Mouse (Mus musculus) kidney, postnatal 0 days (tissue): ENCODE data around the gene Vmn1r117. TPM values are rescaled to one million over a fixed set of nuclear protein-coding genes. Genes with fewer than 3 reads are reported as not detected.
"Not testable (repeated sequence)": the region's sequence is repeated elsewhere in the genome, so short reads cannot be mapped to it uniquely, and the experiment has no call there.

Experiments used
- ATAC-seq: fragments of 200-750 bp; cut with Nextera tagmentation; replicated peaks from 2 replicates; pipeline ENCODE4 v1.8.0; 2017; ENCODE audit warnings: low read depth, moderate number of reproducible peaks, moderate TSS enrichment, moderate library complexity; ENCODE audit not compliant: low FRiP score
- DNase-seq: peaks from one replicate; pipeline ENCODE4 v3.0.0-alpha.2; 2016; ENCODE audit warnings: low spot score
- H3K27ac ChIP-seq: fragments of 300-500 bp; sonication (generic); 2 replicates; pipeline ENCODE4 v1.5.1; 2014; ENCODE audit warnings: mild to moderate bottlenecking
- H3K27me3 ChIP-seq: fragments of 300-500 bp; sonication (generic); 2 replicates; pipeline ENCODE4 v1.6.1; 2014; ENCODE audit warnings: low read length, mixed read lengths; ENCODE audit not compliant: insufficient read depth
- H3K36me3 ChIP-seq: fragments of 300-500 bp; sonication (generic); 2 replicates; pipeline ENCODE4 v1.6.1; 2014; ENCODE audit warnings: low read length, mixed read lengths; ENCODE audit not compliant: insufficient read depth
- H3K4me1 ChIP-seq: fragments of 300-500 bp; sonication (generic); replicated peaks from 2 replicates; pipeline ENCODE4 v1.6.1; 2014; ENCODE audit warnings: antibody characterized with exemption, low read length, mixed read lengths; ENCODE audit not compliant: insufficient read depth
- H3K4me2 ChIP-seq: fragments of 300-500 bp; sonication (generic); 2 replicates; pipeline ENCODE4 v1.6.1; 2014; ENCODE audit warnings: mild to moderate bottlenecking, low read length, moderate library complexity, mixed read lengths
- H3K4me3 ChIP-seq: fragments of 300-500 bp; sonication (generic); replicated peaks from 2 replicates; pipeline ENCODE4 v1.5.1; 2014; ENCODE audit warnings: low read depth, low read length
- H3K9ac ChIP-seq: fragments of 300-500 bp; sonication (generic); 2 replicates; pipeline ENCODE4 v1.6.1; 2014; ENCODE audit warnings: low read depth, low read length
- H3K9me3 ChIP-seq: fragments of 300-500 bp; sonication (generic); replicated peaks from 2 replicates; pipeline ENCODE4 v1.6.1; 2016; ENCODE audit warnings: low read length, inconsistent platforms, mixed read lengths
- WGBS: fragments of 180-500 bp; shearing (Covaris S2); extraction: QIAGEN DNeasy Blood & Tissue Kit; methylation state at CpG from one replicate; pipeline ENCODE4 v1.1.7; 2014; 5-methylcytosine and 5-hydroxymethylcytosine counted together
- polyA plus RNA-seq: library from polyadenylated mRNA; unstranded; fragments of >200 nt; fragmentation: Nextera tagmentation; extraction: Ambion mirVana; gene quantifications from 2 replicates; pipeline ENCODE4 v1.2.1, GENCODE M21; 2015

The Vmn1r117 gene
- not detected in 2 replicates for polyA plus RNA-seq

DNA sequence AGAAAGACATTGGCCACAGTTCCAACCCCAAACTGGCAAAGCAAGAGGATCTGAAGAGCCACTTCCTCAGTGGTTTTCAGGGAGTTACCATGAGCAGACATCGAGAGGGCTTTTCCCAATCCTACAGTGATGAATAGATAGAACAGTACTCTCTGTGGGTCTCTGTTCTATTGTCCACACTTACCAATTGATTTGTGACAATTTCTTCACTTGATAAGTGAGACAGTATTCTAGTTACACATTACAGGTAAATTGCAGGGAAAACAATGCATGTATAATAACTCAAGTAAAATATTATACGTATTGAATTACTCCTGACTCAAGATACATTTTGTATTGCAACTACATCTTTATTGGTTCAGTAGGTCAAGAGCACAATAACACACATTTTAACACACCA lies at the start of gene Vmn1r117:
Vmn1r117 (minus strand) TSS at position 101 of the 400 bp plus-strand sequence.
- DNase-seq, H3K9ac ChIP-seq, H3K27ac ChIP-seq, H3K4me2 ChIP-seq, H3K9me3 ChIP-seq, ATAC-seq, H3K36me3 ChIP-seq, H3K4me3 ChIP-seq, H3K27me3 ChIP-seq, H3K4me1 ChIP-seq: not testable (repeated sequence)
- WGBS = no CpG with 5 or more reads among the region's 2 CpGs

DNA sequence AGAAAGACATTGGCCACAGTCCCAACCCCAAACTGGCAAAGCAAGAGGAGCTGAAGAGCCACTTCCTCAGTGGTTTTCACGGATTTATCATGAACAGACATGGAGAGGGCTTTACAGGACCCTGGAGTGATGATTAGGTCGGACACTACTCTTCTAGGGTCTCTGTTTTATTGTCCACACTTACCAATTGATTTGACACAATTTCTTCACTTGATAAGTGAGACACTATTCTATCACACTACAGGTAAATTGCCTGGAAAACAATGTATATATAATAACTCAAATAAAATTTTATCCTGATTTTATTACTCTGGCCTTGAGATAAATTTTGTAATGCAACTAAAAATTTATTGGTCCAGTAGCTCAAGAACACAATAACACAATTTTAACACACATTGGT lies 28.3 kb upstream of the Vmn1r117 start, which contains the start of gene Vmn1r118:
Vmn1r118 (minus strand) TSS at position 101 of the 400 bp plus-strand sequence.
- not testable (repeated sequence) for H3K36me3 ChIP-seq, H3K4me2 ChIP-seq, H3K4me1 ChIP-seq, H3K27me3 ChIP-seq, ATAC-seq, DNase-seq, H3K4me3 ChIP-seq, H3K9me3 ChIP-seq, H3K9ac ChIP-seq, H3K27ac ChIP-seq
- WGBS = no CpG with 5 or more reads among the region's 2 CpGs

DNA sequence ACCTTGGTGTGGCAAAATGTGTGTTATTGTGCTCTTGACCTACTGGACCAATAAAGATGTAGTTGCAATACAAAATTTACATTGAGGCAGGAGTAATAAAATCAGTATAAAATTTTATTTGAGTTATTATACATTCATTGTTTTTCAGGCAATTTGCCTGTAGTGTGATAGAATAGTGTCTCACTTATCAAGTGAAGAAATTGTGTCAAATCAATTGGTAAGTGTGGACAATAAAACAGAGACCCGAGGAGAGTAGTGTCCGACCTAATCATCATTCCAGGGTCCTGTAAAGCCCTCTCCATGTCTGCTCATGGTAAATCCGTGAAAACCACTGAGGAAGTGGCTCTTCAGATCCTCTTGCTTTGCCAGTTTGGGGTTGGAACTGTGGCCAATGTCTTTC lies 12.0 kb downstream of the Vmn1r117 start, which contains the start of gene Vmn1r116:
Vmn1r116 (plus strand) TSS at position 301 of the 400 bp plus-strand sequence.
- not testable (repeated sequence) for H3K27me3 ChIP-seq, DNase-seq, ATAC-seq

DNA sequence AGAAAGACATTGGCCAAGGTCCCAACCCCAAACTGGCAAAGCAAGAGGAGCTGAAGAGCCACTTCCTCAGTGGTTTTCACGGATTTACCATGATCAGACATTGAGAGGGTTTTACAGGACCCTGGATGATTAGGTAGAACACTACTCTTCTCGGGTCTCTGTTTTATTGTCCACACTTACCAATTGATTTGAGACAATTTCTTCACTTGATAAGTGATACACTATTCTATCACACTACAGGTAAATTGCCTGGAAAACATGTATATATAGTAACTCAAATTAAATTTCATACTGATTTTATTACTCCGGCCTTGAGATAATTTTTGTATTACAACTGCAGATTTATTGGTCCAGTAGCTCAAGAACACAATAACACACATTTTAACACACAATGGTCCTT lies 39.0 kb downstream of the Vmn1r117 start, which contains the start of gene Vmn1r115:
Vmn1r115 (minus strand) TSS at position 101 of the 400 bp plus-strand sequence.
- 85% methylated on average over 1 of the region's 3 CpGs for WGBS
- H3K36me3 ChIP-seq, H3K4me3 ChIP-seq, H3K4me2 ChIP-seq, H3K9ac ChIP-seq, H3K27ac ChIP-seq, DNase-seq, H3K4me1 ChIP-seq, H3K27me3 ChIP-seq, H3K9me3 ChIP-seq, ATAC-seq: not testable (repeated sequence)

More for the DNA sequence above, 12.0 kb downstream of the Vmn1r117 start, which contains the start of gene Vmn1r116:
- H3K4me2 ChIP-seq, H3K9me3 ChIP-seq, H3K4me3 ChIP-seq, H3K4me1 ChIP-seq, H3K9ac ChIP-seq, H3K36me3 ChIP-seq, H3K27ac ChIP-seq: not testable (repeated sequence)
- WGBS = 60% methylated on average over 3 of the region's 3 CpGs

Other genes starting within 250 kb of the Vmn1r117 start
- not detected in 2 replicates for gene Vmn1r107, start 215.2 kb downstream of the Vmn1r117 start, polyA plus RNA-seq
- not detected in 2 replicates for gene Vmn1r111, start 180.9 kb downstream of the Vmn1r117 start, polyA plus RNA-seq
- gene Gm10668, start 153.5 kb downstream of the Vmn1r117 start, polyA plus RNA-seq = not detected in 2 replicates
- gene Vmn1r112, start 112.9 kb downstream of the Vmn1r117 start, polyA plus RNA-seq = not detected in 2 replicates
- gene Vmn1r113, start 96.8 kb downstream of the Vmn1r117 start, polyA plus RNA-seq = not detected in 2 replicates
- not detected in 2 replicates for gene Vmn1r114, start 71.9 kb downstream of the Vmn1r117 start, polyA plus RNA-seq
- not detected in 2 replicates for gene Vmn1r115, start 39.1 kb downstream of the Vmn1r117 start, polyA plus RNA-seq
- not detected in 2 replicates for gene Vmn1r116, start 11.9 kb downstream of the Vmn1r117 start, polyA plus RNA-seq
- not detected in 2 replicates for gene Vmn1r118, start 28.2 kb upstream of the Vmn1r117 start, polyA plus RNA-seq
- gene Vmn1r119, start 128.3 kb upstream of the Vmn1r117 start, polyA plus RNA-seq = not detected in 2 replicates
- gene Vmn1r120, start 169.7 kb upstream of the Vmn1r117 start, polyA plus RNA-seq = not detected in 2 replicates
- gene Vmn1r121, start 214.4 kb upstream of the Vmn1r117 start, polyA plus RNA-seq = not detected in 2 replicates